Mouse (Mus musculus) mouse embryonic stem cell (cell line): Measurements from ENCODE around the gene Clasrp.
"Not testable (repeated sequence)": the region's sequence is repeated elsewhere in the genome, so short reads cannot be mapped to it uniquely, and the experiment has no call there.

ENCODE experiments used
- in situ Hi-C, 2 experiments: fragments of 300-500 bp; cut with MboI; formaldehyde crosslinking; loops; 1 replicate in 1 of 2; 3 replicates in 1 of 2; pipeline ENCODE4 v1.14.3; 2019 to 2020; ENCODE audit warnings: low sequenced_read_pairs in 2 of 2, low pct_unique_long_range_greater_than_20kb in 1 of 2, mixed read lengths in 1 of 2; ENCODE audit not compliant: unreplicated experiment in 1 of 2

Clasrp gene

GRCm38 (mm10) chr7:19615036-19615577 lies 10.8 kb upstream of the Clasrp start:
- in situ Hi-C loops, result no loop called here

DNA sequence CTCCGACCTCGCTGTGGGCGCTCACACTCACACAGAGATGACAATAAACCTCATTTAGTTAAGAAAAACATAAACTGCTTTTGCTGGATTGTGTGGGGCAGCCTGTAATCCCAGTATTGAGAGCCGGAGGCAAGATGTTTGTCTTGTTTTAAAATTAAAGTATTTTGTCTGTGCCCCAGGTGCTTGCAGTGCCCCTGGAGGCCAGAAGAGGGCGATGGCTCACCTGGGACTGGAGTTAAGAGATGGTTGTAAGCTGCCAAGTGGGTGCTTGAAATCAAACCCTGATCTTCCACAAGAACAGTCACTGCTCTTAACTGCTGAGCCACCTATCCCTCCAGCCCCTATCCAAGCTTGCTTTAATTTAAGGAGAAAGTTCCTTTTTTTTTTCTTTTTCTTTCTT lies 6.7 kb upstream of the Clasrp start:
- in situ Hi-C loops, result no loop called here

- in situ Hi-C loops, result no loop called here
These were observed 5.5 kb upstream of the Clasrp start for GRCm38 (mm10) chr7:19609641-19610332.

DNA sequence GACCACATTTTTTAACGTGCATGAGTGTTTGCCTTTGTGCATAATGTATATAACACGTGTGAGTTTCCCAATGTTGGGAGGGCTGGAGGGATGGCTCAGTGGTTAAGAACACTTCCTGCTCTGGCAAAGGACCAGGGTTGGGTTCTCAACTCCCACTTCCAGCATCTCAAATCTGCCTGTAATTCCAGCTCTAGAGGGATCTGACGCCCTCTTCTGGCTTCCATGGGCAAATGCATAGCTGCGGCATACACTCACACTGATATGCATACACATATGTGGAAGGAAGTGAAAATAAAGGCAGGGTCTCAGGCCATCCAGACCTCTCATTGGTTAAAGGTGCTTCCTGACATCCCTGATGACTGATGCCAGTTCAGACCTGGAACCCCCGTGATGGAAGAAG lies 3.0 kb upstream of the Clasrp start:
- in situ Hi-C loops, result no loop called here

DNA sequence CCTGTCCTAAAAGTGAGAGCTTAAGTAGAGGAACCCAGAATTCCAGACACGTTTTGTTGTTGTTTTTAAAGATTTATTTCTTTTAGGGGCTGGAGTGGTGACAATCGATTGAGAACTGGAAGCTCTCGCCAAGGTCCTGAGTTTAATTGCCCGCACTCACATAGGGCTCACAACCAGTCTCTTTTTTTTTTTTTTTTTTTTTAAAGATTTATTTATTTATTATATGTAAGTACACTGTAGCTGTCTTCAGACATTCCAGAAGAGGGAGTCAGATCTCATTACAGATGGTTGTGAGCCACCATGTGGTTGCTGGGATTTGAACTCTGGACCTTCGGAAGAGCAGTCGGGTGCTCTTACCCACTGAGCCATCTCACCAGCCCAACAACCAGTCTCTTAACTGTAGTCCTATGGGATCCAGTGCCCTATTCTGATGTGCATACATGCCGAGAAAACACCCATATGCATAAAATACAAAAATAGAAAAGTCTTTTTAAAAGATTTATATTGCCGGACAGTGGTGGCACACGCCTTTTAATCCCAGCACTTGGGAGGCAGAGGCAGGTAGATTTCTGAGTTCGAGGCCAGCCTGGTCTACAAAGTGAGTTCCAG lies 424 bp upstream of the Clasrp start:
- in situ Hi-C loops, result not testable (repeated sequence)

GRCm38 (mm10) chr7:19603055-19603454 lies 1.2 kb downstream of the Clasrp start:
- in situ Hi-C loops, result no loop called here

GRCm38 (mm10) chr7:19600562-19600961 lies 3.7 kb downstream of the Clasrp start:
- in situ Hi-C loops, result no loop called here

DNA sequence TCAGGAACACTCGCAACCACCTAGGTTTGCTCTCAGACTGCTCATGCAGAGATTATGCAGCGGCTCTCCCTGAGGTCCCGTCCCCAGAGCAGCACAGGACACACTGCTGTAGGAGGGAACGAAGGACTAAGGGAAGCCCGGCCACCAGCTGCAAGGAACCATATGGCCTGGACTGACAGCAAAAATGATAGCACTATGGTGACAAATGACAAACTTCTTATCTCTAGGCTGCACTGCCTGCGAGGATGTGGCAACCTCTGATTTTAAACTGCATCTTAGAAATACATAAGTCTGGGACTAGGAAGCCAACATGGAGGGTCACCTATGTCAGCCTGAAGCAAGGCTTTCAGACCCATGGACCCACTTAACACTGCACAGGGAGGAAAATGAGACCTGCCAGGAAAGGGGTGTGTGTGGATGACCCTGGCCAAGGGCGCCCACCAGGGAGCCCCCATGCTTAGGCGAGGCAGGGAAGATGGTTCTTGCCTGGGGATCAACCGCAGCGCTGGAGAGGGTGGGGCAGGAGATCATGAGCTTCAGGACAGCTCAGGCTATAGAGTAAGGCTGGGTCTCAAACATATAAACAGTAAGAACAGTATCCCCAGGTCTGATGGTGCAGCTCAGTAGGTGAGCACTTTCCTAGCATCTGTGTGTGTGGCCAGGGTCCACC lies 11.1 kb downstream of the Clasrp start:
- in situ Hi-C loops, result no loop called here

- in situ Hi-C loops, result no loop called here
These were observed 14.4 kb downstream of the Clasrp start for GRCm38 (mm10) chr7:19589917-19590316.

GRCm38 (mm10) chr7:19589207-19589606 lies 15.1 kb downstream of the Clasrp start:
- in situ Hi-C loops, result no loop called here

DNA sequence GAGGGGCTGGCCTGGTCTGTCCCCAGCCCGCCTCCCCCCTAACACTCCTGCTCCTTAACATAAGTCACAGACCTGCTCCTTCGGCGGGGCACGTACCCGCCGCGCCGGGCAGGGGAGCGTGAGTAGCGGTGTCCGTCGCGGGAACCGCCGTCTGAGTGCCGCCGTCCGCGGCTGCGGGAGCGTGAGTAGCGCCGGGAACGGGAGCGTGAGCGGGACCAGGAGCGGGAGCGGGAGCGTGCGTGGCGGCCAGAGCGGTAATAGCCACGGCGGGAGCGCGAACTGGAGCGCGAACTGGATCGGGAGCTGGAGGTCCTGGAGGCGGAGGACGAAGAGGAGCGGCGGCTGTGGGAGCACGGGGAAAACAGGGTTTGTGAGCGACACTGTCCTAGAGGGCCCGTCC lies 18.0 kb downstream of the Clasrp start:
- in situ Hi-C loops, result no loop called here

DNA sequence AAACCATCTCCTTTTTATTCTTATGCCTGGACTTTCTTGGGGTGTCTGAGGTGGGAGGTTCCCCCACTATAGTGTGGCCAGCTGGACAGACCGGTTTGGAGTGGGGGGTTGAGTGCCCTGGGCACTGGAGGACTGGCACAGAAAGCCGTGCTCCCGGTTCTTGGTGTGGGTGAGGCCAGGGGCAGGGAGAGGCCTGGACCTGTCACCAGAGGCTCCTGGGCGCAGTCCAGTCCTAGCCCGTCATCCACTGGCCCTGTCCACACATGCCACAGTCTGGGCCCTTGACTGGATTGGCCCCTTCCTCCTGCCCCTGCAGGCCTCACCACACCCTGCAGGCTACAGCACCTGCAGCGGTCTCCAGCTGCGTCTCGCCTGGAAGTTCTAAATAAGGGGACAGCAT lies 23.7 kb downstream of the Clasrp start:
- in situ Hi-C loops, result no loop called here

DNA sequence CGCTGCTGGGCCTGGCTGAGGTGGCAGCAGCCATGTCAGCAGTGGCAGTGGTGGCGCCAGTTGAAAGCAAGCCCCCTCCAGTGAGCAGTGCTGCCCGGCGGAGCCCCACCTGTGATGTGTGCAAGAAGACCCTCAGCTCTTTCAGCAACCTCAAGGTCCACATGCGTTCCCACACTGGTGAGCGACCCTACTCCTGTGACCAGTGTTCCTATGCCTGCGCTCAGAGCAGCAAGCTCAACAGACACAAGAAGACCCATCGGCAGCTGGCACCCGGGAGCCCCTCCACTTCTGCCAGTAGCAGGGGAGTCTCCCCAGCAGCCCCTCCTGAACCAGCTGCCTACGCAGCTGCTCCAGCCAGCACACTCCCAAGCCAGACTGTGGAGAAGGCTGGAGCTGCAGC lies 24.5 kb downstream of the Clasrp start:
- in situ Hi-C loops, result no loop called here

DNA sequence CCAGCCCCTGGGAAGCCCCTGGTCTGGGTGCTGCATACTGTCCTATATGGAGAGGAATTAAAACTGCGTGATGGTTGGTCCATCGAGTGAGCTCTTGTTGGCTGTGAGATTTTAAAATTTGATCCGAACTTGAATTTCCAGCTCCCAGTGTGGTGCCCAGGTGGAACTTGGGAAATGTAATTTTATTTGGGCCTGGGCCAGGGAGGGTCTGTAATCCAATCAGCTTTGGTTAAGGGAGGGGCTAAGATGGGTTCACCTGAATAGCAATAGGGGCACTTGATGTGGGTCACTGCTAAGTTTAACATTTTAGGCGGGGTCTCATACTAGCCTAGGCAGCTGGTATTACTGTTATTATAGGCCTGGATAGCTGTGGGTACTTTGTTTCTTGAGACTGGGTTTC lies 25.9 kb downstream of the Clasrp start:
- in situ Hi-C loops, result no loop called here

- in situ Hi-C loops, result no loop called here
These were observed 26.3 kb downstream of the Clasrp start for GRCm38 (mm10) chr7:19577877-19578414.

DNA sequence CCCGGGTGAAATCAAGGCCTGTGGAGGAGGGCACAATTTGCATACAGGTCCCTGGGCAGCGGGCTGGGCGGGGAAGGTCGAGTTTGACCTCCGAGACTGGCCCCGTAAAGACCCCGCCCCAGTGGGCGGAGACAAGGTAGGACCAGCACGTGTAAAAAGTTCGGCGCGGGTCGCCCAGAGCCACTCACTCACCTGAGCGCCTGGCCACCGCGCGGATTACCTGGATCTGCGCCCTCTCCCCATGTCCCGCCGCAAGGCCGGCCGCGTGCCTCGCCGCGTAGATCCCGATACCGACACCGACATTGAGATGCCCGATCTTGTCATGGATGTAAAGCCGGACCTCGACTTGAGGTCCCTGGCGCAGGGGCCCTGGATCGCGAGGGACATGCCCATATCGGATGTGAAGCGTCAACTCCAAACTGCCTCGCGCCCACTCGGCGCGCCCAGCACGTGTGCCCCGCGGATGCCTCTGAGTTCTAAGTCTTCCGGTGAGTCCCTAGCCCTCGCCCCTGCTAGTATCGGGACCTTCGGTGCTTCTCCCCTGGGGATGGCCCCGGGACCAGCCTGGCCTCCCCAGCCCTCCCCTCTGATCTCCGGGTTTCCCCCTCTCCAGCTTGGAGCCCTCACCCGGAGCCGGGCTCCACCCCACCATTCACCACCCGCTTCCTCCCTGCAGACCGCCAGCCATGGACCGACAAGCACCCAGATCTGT lies 27.0 kb downstream of the Clasrp start, which contains the start of the genes Zfp296 and Gemin7:
Gene Zfp296, plus strand, starts transcription at position 147 of the 712 bp plus-strand sequence.
Gene Gemin7, minus strand, starts transcription at position 455 of the 712 bp plus-strand sequence.
- in situ Hi-C loops, result no loop called here

DNA sequence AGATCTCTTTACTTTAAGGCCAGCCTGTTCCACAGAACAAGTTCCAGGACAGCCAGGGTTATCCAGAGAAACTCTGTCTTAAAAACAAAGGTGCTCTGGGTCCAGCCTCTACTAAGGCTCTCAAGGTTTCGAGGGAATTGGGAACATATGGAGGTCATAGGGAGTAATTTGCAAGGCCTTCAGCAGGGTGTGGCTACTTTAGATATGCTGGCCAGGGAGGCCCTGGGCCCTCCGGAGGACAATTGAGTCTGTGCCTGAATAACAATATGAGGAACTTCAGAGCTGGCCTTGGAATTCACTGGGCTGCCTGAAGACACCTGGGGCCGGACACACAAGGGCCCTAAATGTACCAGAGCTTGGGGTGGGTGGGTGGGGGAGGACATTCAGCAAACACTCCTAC lies 28.7 kb downstream of the Clasrp start:
- in situ Hi-C loops, result no loop called here

DNA sequence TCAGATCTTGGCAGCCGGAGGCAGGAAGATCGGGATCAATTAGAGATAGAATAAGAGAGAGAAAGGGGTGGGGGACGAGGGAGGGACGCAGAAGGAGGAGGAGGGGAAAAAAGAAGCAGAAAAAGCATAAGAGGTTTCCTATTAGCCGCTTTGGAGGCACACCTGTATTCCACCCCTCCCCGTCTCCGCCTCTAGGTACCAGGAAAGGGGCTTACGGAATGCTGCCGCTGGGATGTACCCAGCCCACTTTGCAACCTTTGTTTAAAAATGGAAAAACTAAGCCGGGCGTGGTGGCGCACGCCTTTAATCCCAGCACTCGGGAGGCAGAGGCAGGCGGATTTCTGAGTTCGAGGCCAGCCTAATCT lies 30.5 kb downstream of the Clasrp start:
- in situ Hi-C loops, result no loop called here
